Mouse (Mus musculus) hindbrain, embryonic 10.5 days (tissue): Measurements from ENCODE around the gene Smarcd1. TPM values are rescaled to one million over a fixed set of nuclear protein-coding genes. Genes with fewer than 3 reads are reported as not detected.
"Not testable (repeated sequence)": the region's sequence is repeated elsewhere in the genome, so short reads cannot be mapped to it uniquely, and the experiment has no call there.

Experiments used
- DNase-seq: peaks from one replicate; pipeline ENCODE4 v3.0.0-alpha.2; 2017; ENCODE audit warnings: low spot score
- H3K27ac ChIP-seq: fragments of 300-500 bp; sonication (generic); 2 replicates; pipeline ENCODE4 v1.5.1; 2016; ENCODE audit warnings: mild to moderate bottlenecking, moderate library complexity
- H3K27me3 ChIP-seq: fragments of 300-500 bp; sonication (generic); 2 replicates; pipeline ENCODE4 v1.6.1; 2016; ENCODE audit warnings: mild to moderate bottlenecking; ENCODE audit not compliant: poor library complexity, insufficient read depth, severe bottlenecking
- H3K36me3 ChIP-seq: fragments of 300-500 bp; sonication (generic); 2 replicates; pipeline ENCODE4 v1.6.1; 2016; ENCODE audit warnings: mild to moderate bottlenecking, moderate library complexity
- H3K4me1 ChIP-seq: fragments of 300-500 bp; sonication (generic); replicated peaks from 2 replicates; pipeline ENCODE4 v1.6.1; 2016; ENCODE audit warnings: mild to moderate bottlenecking
- H3K4me3 ChIP-seq: fragments of 300-500 bp; sonication (generic); 2 replicates; pipeline ENCODE4 v1.5.1; 2016; ENCODE audit warnings: mild to moderate bottlenecking, moderate library complexity
- H3K9me3 ChIP-seq: fragments of 300-500 bp; sonication (generic); 2 replicates; pipeline ENCODE4 v1.6.1; 2016; ENCODE audit warnings: mild to moderate bottlenecking, moderate library complexity
- WGBS: fragments of 180-500 bp; shearing (Covaris S2); methylation state at CpG from one replicate; pipeline ENCODE4 v1.1.7; 2016; 5-methylcytosine and 5-hydroxymethylcytosine counted together
- polyA plus RNA-seq: library from polyadenylated mRNA; unstranded; fragments of >200 nt; fragmentation: Nextera tagmentation; extraction: Ambion mirVana; gene quantifications from 2 replicates; pipeline ENCODE4 v1.2.1, GENCODE M21; 2016

The Smarcd1 gene
- polyA plus RNA-seq, 1 experiment from 2014 or later = 118 TPM

- no peak overlapping the region for H3K27ac ChIP-seq
- peaks cover 48% of the 10 kb centered on the region for H3K4me1 ChIP-seq
- DNase-seq = no peak
- WGBS = 44% methylated on average over 2 of the region's 2 CpGs
- peaks cover 30% of the 10 kb centered on the region; the same call in 1 of the 2 replicates for H3K36me3 ChIP-seq
- H3K4me3 ChIP-seq = no peak overlapping the region
- no peaks in the 10 kb centered on the region for H3K9me3 ChIP-seq
- peaks cover 28% of the 10 kb centered on the region for H3K27me3 ChIP-seq
These were observed 4.6 kb upstream of the Smarcd1 start for GRCm38 (mm10) chr15:99697309-99697708.

- Histone ChIP-seq H3K4me1 (peaks cover 54% of the 10 kb centered on the region), H3K36me3 (peaks cover 37% of the 10 kb centered on the region), H3K27ac (no peak overlapping the region), H3K9me3 (no peaks in the 10 kb centered on the region), H3K4me3 (no peak overlapping the region), H3K27me3 (peaks cover 28% of the 10 kb centered on the region)
- no peak for DNase-seq
- WGBS = 44% methylated on average over 20 of the region's 20 CpGs
These were observed 3.3 kb upstream of the Smarcd1 start for GRCm38 (mm10) chr15:99698533-99699085.

- no peak overlapping the region for H3K27ac ChIP-seq
- no peak for DNase-seq
- no peaks in the 10 kb centered on the region for H3K9me3 ChIP-seq
- 88% methylated on average over 10 of the region's 10 CpGs for WGBS
- H3K4me3 ChIP-seq = no peak overlapping the region
- H3K36me3 ChIP-seq = peaks cover 48% of the 10 kb centered on the region
- H3K4me1 ChIP-seq = peaks cover 59% of the 10 kb centered on the region
- H3K27me3 ChIP-seq = peaks cover 28% of the 10 kb centered on the region
These were observed 2.2 kb upstream of the Smarcd1 start for GRCm38 (mm10) chr15:99699715-99700114.

GRCm38 (mm10) chr15:99700219-99701106 is 1.5 kb upstream of the Smarcd1 start:
- peaks cover 49% of the 10 kb centered on the region for H3K36me3 ChIP-seq
- H3K4me1 ChIP-seq = peaks cover 59% of the 10 kb centered on the region
- DNase-seq = no peak
- H3K27me3 ChIP-seq = peaks cover 28% of the 10 kb centered on the region
- no peaks in the 10 kb centered on the region for H3K9me3 ChIP-seq
- no peak overlapping the region for H3K27ac ChIP-seq
- 89% methylated on average over 18 of the region's 18 CpGs for WGBS
- no peak overlapping the region for H3K4me3 ChIP-seq

GRCm38 (mm10) chr15:99701640-99701998 is 310 bp upstream of the Smarcd1 start:
- peaks cover 50% of the 10 kb centered on the region for H3K36me3 ChIP-seq
- 48% methylated on average over 16 of the region's 16 CpGs for WGBS
- not testable (repeated sequence) for H3K9me3 ChIP-seq, DNase-seq
- peak overlapping the region; percentile 88 for H3K4me3 ChIP-seq
- H3K4me1 ChIP-seq = peaks cover 59% of the 10 kb centered on the region
- peaks cover 25% of the 10 kb centered on the region for H3K27me3 ChIP-seq
- H3K27ac ChIP-seq = peak overlapping the region; percentile 100

GRCm38 (mm10) chr15:99703104-99703503 is 1.2 kb downstream of the Smarcd1 start:
- DNase-seq = no peak
- H3K36me3 ChIP-seq = peaks cover 57% of the 10 kb centered on the region
- 56% methylated on average over 9 of the region's 9 CpGs for WGBS
- peak overlapping the region; percentile 100 for H3K27ac ChIP-seq
- H3K9me3 ChIP-seq = no peaks in the 10 kb centered on the region
- H3K4me1 ChIP-seq = peaks cover 56% of the 10 kb centered on the region
- peaks cover 10% of the 10 kb centered on the region for H3K27me3 ChIP-seq
- H3K4me3 ChIP-seq = peak overlapping the region; percentile 88

GRCm38 (mm10) chr15:99703676-99704040 is 1.7 kb downstream of the Smarcd1 start:
- no peak for DNase-seq
- Histone ChIP-seq H3K36me3 (peaks cover 62% of the 10 kb centered on the region), H3K4me3 (peak overlapping the region; percentile 88), H3K27me3 (0 out of 2 replicates have a peak, but pooled peaks cover 5% of the 10 kb centered on the region), H3K9me3 (no peaks in the 10 kb centered on the region), H3K4me1 (peaks cover 53% of the 10 kb centered on the region), H3K27ac (peak overlapping the region; percentile 100)
- WGBS = 67% methylated on average over 5 of the region's 5 CpGs

- DNase-seq = no peak
- Histone ChIP-seq H3K4me1 (peaks cover 48% of the 10 kb centered on the region), H3K27ac (peak overlapping the region; percentile 100), H3K36me3 (peaks cover 67% of the 10 kb centered on the region), H3K4me3 (peak overlapping the region; percentile 88), H3K27me3 (0 out of 2 replicates have a peak, but pooled peaks cover under 1% of the 10 kb centered on the region), H3K9me3 (no peaks in the 10 kb centered on the region)
- WGBS = 25% methylated on average over 23 of the region's 23 CpGs
These were observed 2.2 kb downstream of the Smarcd1 start for GRCm38 (mm10) chr15:99704041-99704681.

GRCm38 (mm10) chr15:99704881-99705280 is 3.0 kb downstream of the Smarcd1 start:
- Histone ChIP-seq H3K4me3 (peak overlapping the region; percentile 88), H3K9me3 (no peaks in the 10 kb centered on the region), H3K27me3 (no peaks in the 10 kb centered on the region), H3K4me1 (peaks cover 47% of the 10 kb centered on the region), H3K36me3 (peaks cover 70% of the 10 kb centered on the region), H3K27ac (peak overlapping the region; percentile 100)
- DNase-seq = peak; percentile 30
- 36% methylated on average over 7 of the region's 7 CpGs for WGBS

- peak within 1 kb of the TSS; percentile 88 for H3K4me3 ChIP-seq
- H3K9me3 ChIP-seq = no peaks in the 10 kb centered on the region
- DNase-seq = peak; percentile 68
- H3K36me3 ChIP-seq = peaks cover 74% of the 10 kb centered on the region
- H3K27me3 ChIP-seq = no peaks in the 10 kb centered on the region
- peak within 1 kb of the TSS; percentile 100 for H3K27ac ChIP-seq
- H3K4me1 ChIP-seq = peaks cover 42% of the 10 kb centered on the region
- WGBS = 66% methylated on average over 11 of the region's 11 CpGs
These were observed 3.6 kb downstream of the Smarcd1 start, which contains the start of gene Gm17349 for GRCm38 (mm10) chr15:99705440-99706048. Gm17349 (minus strand) TSS chr15:99705490.

GRCm38 (mm10) chr15:99708176-99708575 is 6.2 kb downstream of the Smarcd1 start:
- WGBS = 94% methylated on average over 13 of the region's 13 CpGs
- Histone ChIP-seq H3K4me3 (no peak overlapping the region), H3K36me3 (peaks cover 93% of the 10 kb centered on the region), H3K9me3 (no peaks in the 10 kb centered on the region), H3K27me3 (no peaks in the 10 kb centered on the region), H3K27ac (no peak overlapping the region), H3K4me1 (peaks cover 29% of the 10 kb centered on the region)
- no peak for DNase-seq
